Mouse (Mus musculus): ENCODE data around the gene Rfx2.

GRCm38 (mm10) chr17:56753452-56753851, 77.4 kb downstream of the Rfx2 start:
- no peak for TF ChIP-seq CTCF (IDR thresholded peaks at IDR 0.05; ENCODE audit: low read depth, low read length)
- no peak for TF ChIP-seq POLR2A (IDR thresholded peaks at IDR 0.05; ENCODE audit: borderline replicate concordance, low read depth, low read length)

Data from bone marrow macrophage, adult 2 months (primary cell).